Mouse (Mus musculus): ENCODE data around the gene Ier2. TPM values are rescaled to one million over a fixed set of nuclear protein-coding genes. Genes with fewer than 3 reads are reported as not detected.

Gene Ier2
- polyA plus RNA-seq, 1 experiment from 2014 or later: 43.8 TPM

DNA sequence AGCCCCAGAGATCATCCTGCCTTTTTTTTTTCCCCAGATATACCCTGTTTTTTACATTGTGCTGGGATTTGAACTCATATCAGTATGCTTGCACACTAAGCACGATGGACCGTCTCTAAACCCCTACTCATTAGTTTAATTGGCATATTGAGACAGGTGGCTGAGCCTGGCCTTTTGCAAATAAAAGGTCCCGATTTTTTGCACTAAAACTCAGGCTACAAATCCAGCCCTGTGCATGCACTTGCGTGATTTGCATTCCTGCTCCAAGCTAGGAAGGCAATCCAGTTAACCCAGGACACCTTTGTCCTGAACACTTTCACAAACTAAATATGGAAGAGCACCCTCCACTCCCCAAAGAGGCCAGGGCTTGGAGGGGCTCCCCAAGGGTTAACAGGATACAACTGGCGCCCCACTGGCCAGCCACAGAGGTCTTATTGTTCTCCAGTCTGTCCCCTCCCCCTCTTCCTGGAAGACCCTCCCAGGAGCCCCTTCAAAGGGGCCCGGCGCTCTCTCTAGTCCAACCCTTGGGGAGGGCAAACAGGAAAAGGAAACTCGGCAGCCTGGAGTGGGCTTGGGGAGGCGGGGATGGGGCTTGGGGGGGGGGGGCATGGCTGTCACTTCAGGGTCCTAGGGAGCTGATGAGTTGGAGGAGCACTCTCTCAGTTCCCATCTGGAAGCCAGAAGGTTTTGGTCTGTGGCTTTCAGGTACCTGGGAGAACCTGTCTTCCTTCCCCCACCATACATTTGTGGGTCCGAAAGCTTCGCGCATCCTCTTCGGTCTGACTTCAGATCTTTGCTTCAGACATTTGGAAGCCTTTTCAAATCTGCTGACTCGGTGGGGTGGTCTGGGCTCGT lies 7.1 kb downstream of the Ier2 start:
- Histone ChIP-seq H3K4me2 (ENCODE audit: low read length) (peak overlapping the region; percentile 86), H3K9ac (ENCODE audit: low read length) (peak overlapping the region; percentile 83), H3K36me3 (ENCODE audit: control insufficient read depth, insufficient read depth, low read length) (no peaks in the 10 kb centered on the region), H3K27ac (replicated peaks in 1 of 2; ENCODE audit: control insufficient read depth in 1 of 2, insufficient read depth in 1 of 2, low read depth in 2 of 2, low read length in 2 of 2) (peak overlapping the region; percentile 98 to 99), H3K4me3 (ENCODE audit: control insufficient read depth in 1 of 2, insufficient read depth in 1 of 2, low read depth in 1 of 2, low read length in 2 of 2) (peak overlapping the region; percentile 46 to 54), H3K9me3 (ENCODE audit: control insufficient read depth, low read length) (no peaks in the 10 kb centered on the region), H3K27me3 (ENCODE audit: control insufficient read depth, insufficient read depth, low read length) (no peaks in the 10 kb centered on the region), H3K4me1 (ENCODE audit: control insufficient read depth in 2 of 2, insufficient read depth in 2 of 2, low read length in 2 of 2) (peaks cover 26 to 47% of the 10 kb centered on the region in 2 experiments)
- WGBS: 8% methylated on average over 14 of the region's 15 CpGs
- ATAC-seq (ENCODE audit: insufficient number of reproducible peaks, insufficient read depth, low FRiP score, low read depth): peak; percentile 67

DNA sequence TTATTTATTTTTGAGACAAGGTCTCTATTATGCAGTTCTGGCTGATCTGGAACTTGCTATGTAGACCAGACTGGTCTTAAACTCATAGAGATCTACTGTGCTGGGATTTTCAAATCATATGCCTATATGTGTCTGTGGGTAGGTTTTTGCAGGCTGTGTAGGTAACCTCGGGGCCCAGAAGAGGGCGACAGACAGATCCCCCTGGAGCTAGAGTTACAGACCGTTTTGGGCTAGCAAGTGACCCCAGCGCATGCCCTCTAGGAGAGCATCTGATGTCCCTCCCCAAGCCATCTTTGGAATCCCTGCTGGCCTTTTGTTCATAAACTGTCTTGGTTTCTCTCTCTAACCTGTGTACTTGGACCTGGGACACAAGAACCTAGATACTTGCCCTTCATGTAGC lies 8.1 kb downstream of the Ier2 start:
- ATAC-seq (ENCODE audit: insufficient number of reproducible peaks, insufficient read depth, low FRiP score, low read depth): no peak
- 45% methylated on average over 4 of the region's 4 CpGs for WGBS

DNA sequence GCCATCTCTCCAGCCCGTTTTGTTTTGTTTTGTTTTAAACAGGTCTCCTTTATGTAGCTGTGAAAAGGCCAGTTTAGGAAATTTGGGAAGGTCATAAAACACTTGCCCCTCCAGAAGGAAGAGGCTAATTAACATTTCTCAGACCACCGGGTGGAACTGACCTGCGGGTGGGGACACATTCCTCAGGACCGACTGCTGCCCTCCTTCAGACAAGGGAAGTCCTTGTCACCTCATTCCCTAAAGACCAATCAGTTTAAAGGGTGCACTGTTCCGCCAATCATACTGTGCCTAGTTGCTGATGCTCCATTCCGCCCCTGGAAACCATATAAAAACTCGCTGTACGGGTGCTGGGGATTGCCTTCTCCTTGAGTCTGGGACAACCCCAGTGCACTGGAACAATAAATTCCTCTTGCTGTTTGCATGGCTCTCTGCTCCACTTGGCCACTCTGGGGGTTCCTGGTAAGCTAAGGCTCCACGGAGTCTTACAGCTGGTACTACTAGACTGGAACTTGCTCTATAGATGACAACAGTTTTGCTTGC lies 9.5 kb downstream of the Ier2 start:
- Histone ChIP-seq H3K36me3 (ENCODE audit: control insufficient read depth, insufficient read depth, low read length) (no peaks in the 10 kb centered on the region), H3K4me1 (ENCODE audit: control insufficient read depth in 2 of 2, insufficient read depth in 2 of 2, low read length in 2 of 2) (peaks cover 21 to 33% of the 10 kb centered on the region in 2 experiments), H3K27ac (replicated peaks in 1 of 2; ENCODE audit: control insufficient read depth in 1 of 2, insufficient read depth in 1 of 2, low read depth in 2 of 2, low read length in 2 of 2) (peak overlapping the region in 1 of 2 experiments; percentile 29; a peak in 2 of 4 replicates), H3K4me2 (ENCODE audit: low read length) (no peak overlapping the region), H3K9ac (ENCODE audit: low read length) (no peak overlapping the region; the same call in 1 of the 2 replicates), H3K9me3 (ENCODE audit: control insufficient read depth, low read length) (no peaks in the 10 kb centered on the region), H3K4me3 (ENCODE audit: control insufficient read depth in 1 of 2, insufficient read depth in 1 of 2, low read depth in 1 of 2, low read length in 2 of 2) (no peak overlapping the region), H3K27me3 (ENCODE audit: control insufficient read depth, insufficient read depth, low read length) (no peaks in the 10 kb centered on the region)
- 48% methylated on average over 9 of the region's 9 CpGs for WGBS
- no peak for ATAC-seq (ENCODE audit: insufficient number of reproducible peaks, insufficient read depth, low FRiP score, low read depth)

More for the DNA sequence above, 8.1 kb downstream of the Ier2 start:
- Histone ChIP-seq H3K9me3 (ENCODE audit: control insufficient read depth, low read length) (no peaks in the 10 kb centered on the region), H3K4me3 (ENCODE audit: control insufficient read depth in 1 of 2, insufficient read depth in 1 of 2, low read depth in 1 of 2, low read length in 2 of 2) (no peak overlapping the region), H3K27ac (replicated peaks in 1 of 2; ENCODE audit: control insufficient read depth in 1 of 2, insufficient read depth in 1 of 2, low read depth in 2 of 2, low read length in 2 of 2) (peak overlapping the region; percentile 69 to 98), H3K4me2 (ENCODE audit: low read length) (0 out of 2 replicates have a peak overlapping the region, but pooled peaks have one; percentile 86), H3K36me3 (ENCODE audit: control insufficient read depth, insufficient read depth, low read length) (no peaks in the 10 kb centered on the region), H3K4me1 (ENCODE audit: control insufficient read depth in 2 of 2, insufficient read depth in 2 of 2, low read length in 2 of 2) (peaks cover 21 to 41% of the 10 kb centered on the region in 2 experiments), H3K27me3 (ENCODE audit: control insufficient read depth, insufficient read depth, low read length) (no peaks in the 10 kb centered on the region), H3K9ac (ENCODE audit: low read length) (no peak overlapping the region)

DNA sequence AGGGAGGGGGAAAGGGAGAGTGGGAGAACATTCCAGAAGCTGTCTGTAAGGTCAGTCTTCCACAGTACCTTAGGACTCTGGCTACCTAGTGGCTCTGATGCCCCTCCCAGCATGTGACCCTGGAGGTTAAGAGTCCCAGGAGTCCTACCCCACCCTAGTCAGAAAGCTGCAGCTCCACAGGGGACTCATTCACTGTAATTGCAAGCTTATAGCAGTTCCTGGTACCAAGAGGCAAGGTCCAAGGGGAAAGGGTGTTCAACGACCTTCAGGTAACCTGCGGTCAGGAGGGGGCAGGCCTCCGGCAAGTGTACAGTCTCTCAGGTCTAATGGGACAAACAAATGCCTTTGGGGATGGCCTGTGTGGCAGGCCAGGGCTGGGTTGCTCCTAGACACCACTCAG lies 12.4 kb downstream of the Ier2 start:
- H3K4me3 ChIP-seq (ENCODE audit: control insufficient read depth in 1 of 2, insufficient read depth in 1 of 2, low read depth in 1 of 2, low read length in 2 of 2): no peak overlapping the region
- ATAC-seq (ENCODE audit: insufficient number of reproducible peaks, insufficient read depth, low FRiP score, low read depth): no peak

DNA sequence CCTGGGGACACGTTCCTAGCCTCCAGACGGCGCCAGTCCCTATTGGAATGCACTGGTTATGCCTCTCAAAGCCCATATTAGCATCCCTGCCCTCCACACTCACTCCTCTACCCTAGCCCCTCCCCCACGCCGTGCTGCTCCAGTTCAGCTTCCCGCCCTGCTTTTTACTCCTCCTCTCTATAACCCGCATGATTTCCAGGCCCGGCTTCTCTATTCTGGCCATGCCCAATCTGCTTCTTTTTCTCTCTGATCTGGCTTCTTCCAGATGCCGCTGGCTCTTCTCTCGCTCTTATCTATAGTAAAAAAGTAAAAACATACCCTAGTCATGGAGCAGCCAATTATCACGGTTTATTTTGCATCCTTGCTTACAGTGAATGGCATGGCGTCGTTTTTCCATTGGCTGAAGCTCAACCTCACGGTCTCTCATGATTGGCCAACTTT lies 15.2 kb downstream of the Ier2 start:
- Histone ChIP-seq H3K27ac (replicated peaks in 1 of 2; ENCODE audit: control insufficient read depth in 1 of 2, insufficient read depth in 1 of 2, low read depth in 2 of 2, low read length in 2 of 2) (peak overlapping the region; percentile 20 to 34; a peak in 3 of 4 replicates), H3K4me1 (ENCODE audit: control insufficient read depth in 2 of 2, insufficient read depth in 2 of 2, low read length in 2 of 2) (peaks cover 6 to 8% of the 10 kb centered on the region in 2 experiments; a peak in 2 of 4 replicates), H3K36me3 (ENCODE audit: control insufficient read depth, insufficient read depth, low read length) (no peaks in the 10 kb centered on the region), H3K4me2 (ENCODE audit: low read length) (peak overlapping the region; percentile 62), H3K9ac (ENCODE audit: low read length) (0 out of 2 replicates have a peak overlapping the region, but pooled peaks have one; percentile 35), H3K27me3 (ENCODE audit: control insufficient read depth, insufficient read depth, low read length) (no peaks in the 10 kb centered on the region), H3K9me3 (ENCODE audit: control insufficient read depth, low read length) (no peaks in the 10 kb centered on the region), H3K4me3 (ENCODE audit: control insufficient read depth in 1 of 2, insufficient read depth in 1 of 2, low read depth in 1 of 2, low read length in 2 of 2) (peak overlapping the region; percentile 5 to 17; a peak in 3 of 4 replicates)
- WGBS: 2% methylated on average over 14 of the region's 14 CpGs
- 0 out of 2 replicates have a peak, but pooled peaks have one; percentile 34 for ATAC-seq (ENCODE audit: insufficient number of reproducible peaks, insufficient read depth, low FRiP score, low read depth)

More for the DNA sequence above, 12.4 kb downstream of the Ier2 start:
- no peak overlapping the region for H3K4me2 ChIP-seq (ENCODE audit: low read length)
- H3K4me1 ChIP-seq (ENCODE audit: control insufficient read depth in 2 of 2, insufficient read depth in 2 of 2, low read length in 2 of 2): peaks cover 10 to 15% of the 10 kb centered on the region in 2 experiments
- H3K9ac ChIP-seq (ENCODE audit: low read length): no peak overlapping the region
- 35% methylated on average over 3 of the region's 3 CpGs for WGBS
- H3K27me3 ChIP-seq (ENCODE audit: control insufficient read depth, insufficient read depth, low read length): no peaks in the 10 kb centered on the region
- H3K27ac ChIP-seq (replicated peaks in 1 of 2; ENCODE audit: control insufficient read depth in 1 of 2, insufficient read depth in 1 of 2, low read depth in 2 of 2, low read length in 2 of 2): no peak overlapping the region
- no peaks in the 10 kb centered on the region for H3K9me3 ChIP-seq (ENCODE audit: control insufficient read depth, low read length)
- H3K36me3 ChIP-seq (ENCODE audit: control insufficient read depth, insufficient read depth, low read length): no peaks in the 10 kb centered on the region

DNA sequence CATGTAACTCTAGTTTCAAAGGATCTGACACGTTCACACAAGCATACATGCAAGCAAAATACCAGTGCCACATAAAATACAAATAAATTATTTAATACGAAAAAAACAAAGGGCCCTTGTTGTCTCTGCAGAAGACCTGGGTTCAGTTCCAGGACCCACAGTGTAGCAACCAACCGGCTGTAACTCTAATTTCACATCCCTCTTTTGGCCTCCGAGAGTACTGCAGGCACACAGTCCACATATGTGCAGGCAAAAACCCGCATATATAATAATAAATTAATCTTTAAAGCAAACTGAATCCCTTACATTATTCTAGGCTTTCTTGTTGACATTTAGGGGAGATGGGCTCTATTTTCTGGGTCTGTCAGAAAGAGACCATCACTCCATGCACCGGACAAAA lies 15.9 kb downstream of the Ier2 start:
- Histone ChIP-seq H3K4me3 (ENCODE audit: control insufficient read depth in 1 of 2, insufficient read depth in 1 of 2, low read depth in 1 of 2, low read length in 2 of 2) (no peak overlapping the region), H3K4me2 (ENCODE audit: low read length) (peak overlapping the region; percentile 62), H3K27me3 (ENCODE audit: control insufficient read depth, insufficient read depth, low read length) (no peaks in the 10 kb centered on the region), H3K27ac (replicated peaks in 1 of 2; ENCODE audit: control insufficient read depth in 1 of 2, insufficient read depth in 1 of 2, low read depth in 2 of 2, low read length in 2 of 2) (peak overlapping the region in 1 of 2 experiments; percentile 20; a peak in 2 of 4 replicates), H3K36me3 (ENCODE audit: control insufficient read depth, insufficient read depth, low read length) (no peaks in the 10 kb centered on the region), H3K9ac (ENCODE audit: low read length) (no peak overlapping the region), H3K4me1 (ENCODE audit: control insufficient read depth in 2 of 2, insufficient read depth in 2 of 2, low read length in 2 of 2) (peaks cover 6 to 8% of the 10 kb centered on the region in 2 experiments; a peak in 2 of 4 replicates), H3K9me3 (ENCODE audit: control insufficient read depth, low read length) (no peaks in the 10 kb centered on the region)
- WGBS: 51% methylated on average over 6 of the region's 6 CpGs
- ATAC-seq (ENCODE audit: insufficient number of reproducible peaks, insufficient read depth, low FRiP score, low read depth): no peak

DNA sequence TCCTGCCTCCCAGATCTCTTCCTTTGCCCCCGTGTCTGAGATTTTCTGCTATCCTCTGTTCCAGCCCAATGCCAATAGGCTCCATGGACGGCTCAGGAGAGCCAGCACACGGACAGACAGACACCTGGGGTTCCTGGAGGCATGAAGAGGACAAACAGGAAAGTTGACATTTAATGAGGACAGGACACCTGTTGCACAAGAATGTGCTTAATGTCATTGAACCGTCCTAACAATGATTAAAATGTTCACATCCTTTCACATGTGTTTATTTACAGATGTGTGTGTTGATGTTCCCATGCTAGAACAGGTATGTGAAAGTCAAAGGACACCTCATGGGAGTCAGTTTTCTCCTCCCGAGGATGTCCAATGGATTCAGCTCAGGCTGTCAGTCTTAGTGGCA lies 19.6 kb downstream of the Ier2 start:
- no peaks in the 10 kb centered on the region for H3K9me3 ChIP-seq (ENCODE audit: control insufficient read depth, low read length)
- H3K4me3 ChIP-seq (ENCODE audit: control insufficient read depth in 1 of 2, insufficient read depth in 1 of 2, low read depth in 1 of 2, low read length in 2 of 2): no peak overlapping the region
- no peaks in the 10 kb centered on the region for H3K27me3 ChIP-seq (ENCODE audit: control insufficient read depth, insufficient read depth, low read length)
- H3K9ac ChIP-seq (ENCODE audit: low read length): no peak overlapping the region
- no peaks in the 10 kb centered on the region for H3K36me3 ChIP-seq (ENCODE audit: control insufficient read depth, insufficient read depth, low read length)
- H3K27ac ChIP-seq (replicated peaks in 1 of 2; ENCODE audit: control insufficient read depth in 1 of 2, insufficient read depth in 1 of 2, low read depth in 2 of 2, low read length in 2 of 2): no peak overlapping the region
- no peak overlapping the region for H3K4me2 ChIP-seq (ENCODE audit: low read length)
- peaks cover 8 to 17% of the 10 kb centered on the region in 2 experiments for H3K4me1 ChIP-seq (ENCODE audit: control insufficient read depth in 2 of 2, insufficient read depth in 2 of 2, low read length in 2 of 2)
- 72% methylated on average over 5 of the region's 5 CpGs for WGBS
- ATAC-seq (ENCODE audit: insufficient number of reproducible peaks, insufficient read depth, low FRiP score, low read depth): no peak

All from heart, embryonic 14.5 days (tissue).